Mouse (Mus musculus): ENCODE measurements around the gene Catsperb.
"Not testable (repeated sequence)": the region's sequence is repeated elsewhere in the genome, so short reads cannot be mapped to it uniquely, and the experiment has no call there.

Gene Catsperb

GRCm38 (mm10) chr12:101404353-101404752 is at the start of gene Catsperb:
Catsperb (plus strand) TSS chr12:101404653.
- not testable (repeated sequence) for DNase-seq (ENCODE audit: low read depth, low spot score)

- not testable (repeated sequence) for DNase-seq (ENCODE audit: low read depth, low spot score)
Observed at GRCm38 (mm10) chr12:101361468-101361867, 43.0 kb upstream of the Catsperb start.

- not testable (repeated sequence) for DNase-seq (ENCODE audit: low read depth, low spot score)
Observed at GRCm38 (mm10) chr12:101381460-101381859, 23.0 kb upstream of the Catsperb start.

GRCm38 (mm10) chr12:101426131-101426530 is 21.7 kb downstream of the Catsperb start:
- no peak for DNase-seq (ENCODE audit: low read depth, low spot score)

- DNase-seq (ENCODE audit: low read depth, low spot score): no peak
Observed at GRCm38 (mm10) chr12:101462051-101462450, 57.6 kb downstream of the Catsperb start.

GRCm38 (mm10) chr12:101483571-101483970 is 79.1 kb downstream of the Catsperb start:
- no peak for DNase-seq (ENCODE audit: low read depth, low spot score)

GRCm38 (mm10) chr12:101511326-101511725 is 106.9 kb downstream of the Catsperb start:
- not testable (repeated sequence) for DNase-seq (ENCODE audit: low read depth, low spot score)

GRCm38 (mm10) chr12:101606622-101607021 is 202.2 kb downstream of the Catsperb start:
- DNase-seq (ENCODE audit: low read depth, low spot score): not testable (repeated sequence)

GRCm38 (mm10) chr12:101633137-101633536 is 228.7 kb downstream of the Catsperb start:
- DNase-seq (ENCODE audit: low read depth, low spot score): no peak

GRCm38 (mm10) chr12:101667502-101667901 is 263.0 kb downstream of the Catsperb start:
- no peak for DNase-seq (ENCODE audit: low read depth, low spot score)

Data from CD4-positive, CD25-positive, alpha-beta regulatory T cell, adult 2 months (primary cell).